Mouse (Mus musculus) B cell, adult 67 days (primary cell): ENCODE measurements around the gene Camk2n1. TPM values are rescaled to one million over a fixed set of nuclear protein-coding genes. Genes with fewer than 3 reads are reported as not detected.

ENCODE experiments used
- total RNA-seq, 2 experiments: library from RNA; stranded (reverse); gene quantifications; 4 replicates each; pipeline ENCODE4 v1.2.4; 2023

Camk2n1 gene
- under 1 TPM; 0.33 to 0.58 TPM for total RNA-seq

DNA sequence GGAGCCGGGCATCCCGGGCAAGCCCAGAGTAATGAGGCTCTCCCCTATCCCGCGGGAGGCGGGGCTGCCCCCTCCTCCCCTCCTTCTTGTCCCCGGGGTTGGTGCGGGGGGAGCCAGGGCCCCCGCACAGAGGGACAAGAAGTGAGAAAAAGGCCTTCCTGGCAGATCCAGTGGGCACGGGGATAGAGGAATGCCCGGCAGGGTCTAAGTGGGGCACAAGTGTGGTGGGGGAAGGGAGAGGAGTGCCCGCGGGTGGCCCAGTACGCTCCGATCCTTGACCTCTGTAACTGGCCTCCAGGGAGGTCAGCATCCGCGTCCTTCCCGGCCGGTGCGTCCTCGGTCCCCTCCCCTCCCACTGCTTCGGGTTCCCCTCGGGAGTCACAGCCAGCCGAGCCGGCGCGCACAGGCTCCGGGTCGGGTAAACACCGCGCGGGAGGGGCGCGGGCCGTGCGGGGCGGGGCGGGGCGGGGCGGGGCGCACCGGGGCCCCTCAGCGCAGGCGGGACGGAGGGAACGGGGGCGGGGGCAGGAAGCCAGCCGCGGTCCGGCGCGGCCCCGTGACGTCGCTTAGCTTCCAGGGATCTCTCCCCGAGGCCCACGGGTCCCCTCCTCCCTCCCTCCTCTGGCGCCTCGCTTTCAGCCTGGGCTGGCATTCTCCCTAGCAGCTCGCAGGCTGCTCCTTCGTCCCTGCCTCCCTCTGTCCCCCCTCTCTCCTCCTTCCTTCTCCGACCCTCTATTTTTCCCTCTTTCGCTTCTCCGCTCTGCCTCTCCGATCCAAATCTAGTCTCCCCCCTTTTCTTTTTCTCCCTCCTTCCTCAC, at the start of gene Camk2n1:
Gene Camk2n1 (plus strand): TSS at position 562 of the 818 bp plus-strand sequence.

DNA sequence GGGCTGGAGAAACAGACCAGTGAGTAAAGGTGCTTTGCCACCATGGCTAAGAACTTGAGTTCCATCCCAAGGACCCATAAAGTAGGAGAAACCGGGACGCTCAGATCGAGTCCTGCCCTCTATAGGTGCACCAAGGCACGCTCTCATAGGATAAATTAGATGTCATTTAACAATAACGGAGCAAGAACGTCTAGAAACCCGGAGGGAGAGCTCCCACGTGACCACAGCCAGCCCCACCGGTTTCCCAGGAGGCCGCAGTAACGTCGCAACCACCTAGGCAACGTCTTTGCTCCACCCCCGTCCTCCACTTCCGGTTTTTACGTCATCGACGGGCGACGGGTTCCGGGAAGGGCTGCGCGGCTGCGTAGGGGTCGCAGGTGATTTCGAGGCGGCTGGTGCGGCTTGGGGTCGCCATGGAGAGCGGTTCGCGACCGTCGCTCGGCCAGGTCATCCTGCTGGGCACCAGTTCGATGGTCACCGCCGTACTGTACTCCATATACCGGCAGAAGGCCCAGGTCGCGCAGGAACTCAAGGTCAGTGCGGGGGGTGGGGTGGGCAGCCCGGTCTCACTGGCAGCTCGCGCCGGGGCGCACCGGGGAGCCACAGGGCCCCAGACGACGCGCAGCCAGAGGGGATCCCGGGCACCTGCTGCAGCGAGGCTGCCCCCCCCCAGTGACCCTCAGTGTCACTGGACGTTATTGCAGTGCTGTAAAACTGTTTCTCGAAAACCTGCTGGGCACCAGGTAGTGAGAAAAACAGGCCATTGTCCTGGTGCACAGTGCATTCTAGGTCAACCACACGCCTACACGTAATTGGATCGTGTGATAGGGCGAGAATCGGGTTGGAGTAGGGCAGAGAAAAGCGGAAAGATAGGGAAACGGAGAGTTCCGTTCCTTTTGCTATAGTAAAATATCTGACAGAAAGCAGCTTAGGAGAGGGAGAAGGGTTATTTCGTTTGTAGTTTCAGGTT, 19.5 kb upstream of the Camk2n1 start, which contains the start of gene Mul1:
Gene Mul1 (plus strand): TSS at position 325 of the 970 bp plus-strand sequence.

Other genes starting within 250 kb of the Camk2n1 start
- gene Hp1bp3, start 238.0 kb upstream of the Camk2n1 start, total RNA-seq: 100 to 1,000 TPM; 105 to 130 TPM
- gene Sh2d5, start 203.9 kb upstream of the Camk2n1 start, total RNA-seq: 1 to 10 TPM in 1 of 2 experiments, not detected in 1; 1.1 TPM
- gene Kif17, start 203.9 kb upstream of the Camk2n1 start, total RNA-seq: under 1 TPM in 1 of 2 experiments, not detected in 1; 0.20 TPM
- 10 to 100 TPM; 58.4 to 66.1 TPM for gene Ddost, start 149.6 kb upstream of the Camk2n1 start, total RNA-seq
- gene Pink1, start 128.0 kb upstream of the Camk2n1 start, total RNA-seq: 10 to 100 TPM; 35.3 to 43.2 TPM
- gene Cda, start 86.3 kb upstream of the Camk2n1 start, total RNA-seq: not detected
- gene Fam43b, start 57.8 kb upstream of the Camk2n1 start, total RNA-seq: not detected
- 10 to 100 TPM; 39.2 to 39.5 TPM for gene Mul1, start 19.6 kb upstream of the Camk2n1 start, total RNA-seq
- gene Vwa5b1, start 181.6 kb downstream of the Camk2n1 start, total RNA-seq: not detected